Mouse (Mus musculus) heart, postnatal 0 days (tissue): ENCODE measurements around the gene Npas1.

ENCODE experiments used
- CTCF ChIP-seq: IDR thresholded peaks from 2 replicates; pipeline ENCODE4 v1.5.1; 2016; ENCODE audit warnings: antibody characterized with exemption, control low read depth, low read depth
- EP300 ChIP-seq: IDR thresholded peaks from 2 replicates; pipeline ENCODE4 v1.6.1; 2016; ENCODE audit warnings: antibody characterized with exemption, low read depth

- TF ChIP-seq CTCF (no peak), EP300 (no peak)
These were observed at the start of gene Npas1 for GRCm38 (mm10) chr7:16477628-16478027.
